Mouse (Mus musculus) myocyte (in vitro differentiated cells): ENCODE results near the gene Rce1. TPM values are rescaled to one million over a fixed set of nuclear protein-coding genes. Genes with fewer than 3 reads are reported as not detected.

Experiments
- H3K27me3 ChIP-seq: one replicate; pipeline ENCODE4 v1.6.1; 2011; ENCODE audit not compliant: control insufficient read depth, insufficient read depth, insufficient read length
- H3K36me3 ChIP-seq: one replicate; pipeline ENCODE4 v1.6.1; 2011; ENCODE audit not compliant: control insufficient read depth, insufficient read depth
- H3K4me2 ChIP-seq: one replicate; pipeline ENCODE4 v1.6.1; 2011; ENCODE audit warnings: low read depth, control low read depth
- H3K4me3 ChIP-seq: one replicate; pipeline ENCODE4 v1.5.1; 2011; ENCODE audit warnings: mild to moderate bottlenecking, control low read depth, moderate library complexity
- H3K79me2 ChIP-seq: one replicate; pipeline ENCODE4 v1.6.1; 2011; ENCODE audit not compliant: control insufficient read depth, insufficient read depth
- H3ac ChIP-seq: one replicate; pipeline ENCODE4 v1.6.1; 2011; ENCODE audit not compliant: control insufficient read depth, insufficient read length
- CEBPB ChIP-seq: IDR thresholded peaks from 2 replicates; pipeline ENCODE4 v1.6.1; 2011; ENCODE audit warnings: mild to moderate bottlenecking, moderate library complexity; ENCODE audit not compliant: poor library complexity, insufficient read depth, severe bottlenecking
- E2F4 ChIP-seq: IDR thresholded peaks from one replicate; pipeline ENCODE4 v1.6.1; 2011; ENCODE audit warnings: mild to moderate bottlenecking, control low read depth, moderate library complexity; ENCODE audit not compliant: insufficient read depth
- MAX ChIP-seq: IDR thresholded peaks from one replicate; pipeline ENCODE4 v1.6.1; 2011; ENCODE audit warnings: low read depth, mild to moderate bottlenecking, control low read depth
- MYOD1 ChIP-seq, 3 experiments: IDR thresholded peaks; one replicate each; pipeline ENCODE4 v1.6.1; 2011; ENCODE audit warnings: control low read depth in 2 of 3, low read depth in 2 of 3, mild to moderate bottlenecking in 2 of 3, moderate library complexity in 1 of 3; ENCODE audit not compliant: insufficient read length in 2 of 3, control insufficient read depth in 1 of 3
- MYOG ChIP-seq, 3 experiments: IDR thresholded peaks; one replicate each; pipeline ENCODE4 v1.6.1; 2011; ENCODE audit warnings: control low read depth in 2 of 3, low read depth in 2 of 3, mild to moderate bottlenecking in 2 of 3; ENCODE audit not compliant: insufficient read length in 2 of 3, control insufficient read depth in 1 of 3, insufficient read depth in 1 of 3
- POLR2A ChIP-seq: IDR thresholded peaks from one replicate; pipeline ENCODE4 v1.6.1; 2011; ENCODE audit warnings: low read depth, mild to moderate bottlenecking, control low read depth, moderate library complexity; ENCODE audit not compliant: insufficient read length
- POLR2AphosphoS2 ChIP-seq: IDR thresholded peaks from one replicate; pipeline ENCODE4 v1.6.1; 2011; ENCODE audit warnings: low read depth, control low read depth; ENCODE audit not compliant: insufficient read length
- REST ChIP-seq: IDR thresholded peaks from one replicate; pipeline ENCODE4 v1.6.1; 2011; ENCODE audit warnings: mild to moderate bottlenecking, control low read depth, moderate library complexity; ENCODE audit not compliant: insufficient read depth, insufficient read length
- SRF ChIP-seq: IDR thresholded peaks from one replicate; pipeline ENCODE4 v1.6.1; 2011; ENCODE audit warnings: low read depth; ENCODE audit not compliant: control insufficient read depth, insufficient read length
- TCF12 ChIP-seq: IDR thresholded peaks from one replicate; pipeline ENCODE4 v1.6.1; 2011; ENCODE audit warnings: mild to moderate bottlenecking, control low read depth; ENCODE audit not compliant: poor library complexity, insufficient read depth, severe bottlenecking
- TCF3 ChIP-seq: IDR thresholded peaks from one replicate; pipeline ENCODE4 v1.6.1; 2011; ENCODE audit warnings: low read depth, control low read depth; ENCODE audit not compliant: insufficient read length
- USF1 ChIP-seq: IDR thresholded peaks from one replicate; pipeline ENCODE4 v1.6.1; 2011; ENCODE audit warnings: low read depth, mild to moderate bottlenecking, control low read depth, moderate library complexity
- polyA plus RNA-seq: library from polyadenylated mRNA; unstranded; fragments of >200 nt; fragmentation: generic; extraction: Trizol; gene quantifications from one replicate; pipeline ENCODE4 v1.2.1, GENCODE M21; 2012; ENCODE audit warnings: missing spikeins

The Rce1 gene
- polyA plus RNA-seq, 1 experiment = 43.8 TPM

- H3K79me2 ChIP-seq = no peaks in the 10 kb centered on the region
- no peak overlapping the region for H3K4me2 ChIP-seq
- H3ac ChIP-seq = no peak overlapping the region
- H3K27me3 ChIP-seq = no peaks in the 10 kb centered on the region
- no peaks in the 10 kb centered on the region for H3K36me3 ChIP-seq
- no peak overlapping the region for H3K4me3 ChIP-seq
- peak in 1 of 3 experiments; percentile 7 for TF ChIP-seq MYOG (IDR thresholded peaks at IDR 0.05; ENCODE audit: control insufficient read depth in 1 of 3, insufficient read depth in 1 of 3, insufficient read length in 2 of 3, low read depth in 2 of 3)
- TF ChIP-seq CEBPB = no peak
These were observed 13.1 kb downstream of the Rce1 start for GRCm38 (mm10) chr19:4612181-4612961.

- Histone ChIP-seq H3ac (no peak overlapping the region), H3K4me3 (no peak overlapping the region), H3K4me2 (no peak overlapping the region), H3K27me3 (no peaks in the 10 kb centered on the region), H3K36me3 (no peaks in the 10 kb centered on the region), H3K79me2 (no peaks in the 10 kb centered on the region)
- TF ChIP-seq MYOG (IDR thresholded peaks at IDR 0.05; ENCODE audit: control insufficient read depth in 1 of 3, insufficient read depth in 1 of 3, insufficient read length in 2 of 3, low read depth in 2 of 3) (peak in 1 of 3 experiments; percentile 40), MYOD1 (IDR thresholded peaks at IDR 0.05; ENCODE audit: control insufficient read depth in 1 of 3, insufficient read length in 2 of 3, low read depth in 2 of 3) (no peak)
These were observed 15.3 kb downstream of the Rce1 start for GRCm38 (mm10) chr19:4610109-4610508.

GRCm38 (mm10) chr19:4608511-4608910 lies 16.9 kb downstream of the Rce1 start:
- H3K36me3 ChIP-seq = no peaks in the 10 kb centered on the region
- no peak for TF ChIP-seq E2F4
- TF ChIP-seq MAX = no peak
- no peak for TF ChIP-seq USF1
- TF ChIP-seq SRF = no peak
- no peak for TF ChIP-seq MYOD1 (IDR thresholded peaks at IDR 0.05; ENCODE audit: control insufficient read depth in 1 of 3, insufficient read length in 2 of 3, low read depth in 2 of 3)
- TF ChIP-seq POLR2A = no peak
- H3K4me2 ChIP-seq = no peak overlapping the region
- no peak overlapping the region for H3ac ChIP-seq
- no peaks in the 10 kb centered on the region for H3K79me2 ChIP-seq
- no peak overlapping the region for H3K4me3 ChIP-seq
- no peaks in the 10 kb centered on the region for H3K27me3 ChIP-seq

GRCm38 (mm10) chr19:4607406-4607805 lies 18.0 kb downstream of the Rce1 start:
- H3K27me3 ChIP-seq = no peaks in the 10 kb centered on the region
- TF ChIP-seq CEBPB (no peak), TCF3 (no peak), SRF (no peak), MYOG (IDR thresholded peaks at IDR 0.05; ENCODE audit: control insufficient read depth in 1 of 3, insufficient read depth in 1 of 3, insufficient read length in 2 of 3, low read depth in 2 of 3) (no peak), MAX (no peak), MYOD1 (IDR thresholded peaks at IDR 0.05; ENCODE audit: control insufficient read depth in 1 of 3, insufficient read length in 2 of 3, low read depth in 2 of 3) (no peak), USF1 (no peak)
- H3K4me3 ChIP-seq = no peak overlapping the region
- no peak overlapping the region for H3ac ChIP-seq
- no peaks in the 10 kb centered on the region for H3K36me3 ChIP-seq
- H3K79me2 ChIP-seq = no peaks in the 10 kb centered on the region
- H3K4me2 ChIP-seq = no peak overlapping the region

- Histone ChIP-seq H3ac (no peak overlapping the region), H3K27me3 (no peaks in the 10 kb centered on the region), H3K4me2 (no peak overlapping the region), H3K36me3 (no peaks in the 10 kb centered on the region), H3K79me2 (no peaks in the 10 kb centered on the region), H3K4me3 (no peak overlapping the region)
- no peak for TF ChIP-seq E2F4
- TF ChIP-seq CEBPB = no peak
- TF ChIP-seq MYOD1 (IDR thresholded peaks at IDR 0.05; ENCODE audit: control insufficient read depth in 1 of 3, insufficient read length in 2 of 3, low read depth in 2 of 3) = no peak
- TF ChIP-seq TCF3 = no peak
- TF ChIP-seq TCF12 = no peak
- TF ChIP-seq MAX = no peak
- no peak for TF ChIP-seq MYOG (IDR thresholded peaks at IDR 0.05; ENCODE audit: control insufficient read depth in 1 of 3, insufficient read depth in 1 of 3, insufficient read length in 2 of 3, low read depth in 2 of 3)
- TF ChIP-seq SRF = no peak
- TF ChIP-seq POLR2AphosphoS2 = no peak
- no peak for TF ChIP-seq USF1
- TF ChIP-seq POLR2A = no peak
- no peak for TF ChIP-seq REST
These were observed 19.8 kb downstream of the Rce1 start for GRCm38 (mm10) chr19:4605654-4606053.
